Mouse (Mus musculus): ENCODE results near the gene Bco1. TPM values are rescaled to one million over a fixed set of nuclear protein-coding genes. Genes with fewer than 3 reads are reported as not detected.

Bco1 gene
- polyA plus RNA-seq, 1 experiment: 0.07 TPM

DNA sequence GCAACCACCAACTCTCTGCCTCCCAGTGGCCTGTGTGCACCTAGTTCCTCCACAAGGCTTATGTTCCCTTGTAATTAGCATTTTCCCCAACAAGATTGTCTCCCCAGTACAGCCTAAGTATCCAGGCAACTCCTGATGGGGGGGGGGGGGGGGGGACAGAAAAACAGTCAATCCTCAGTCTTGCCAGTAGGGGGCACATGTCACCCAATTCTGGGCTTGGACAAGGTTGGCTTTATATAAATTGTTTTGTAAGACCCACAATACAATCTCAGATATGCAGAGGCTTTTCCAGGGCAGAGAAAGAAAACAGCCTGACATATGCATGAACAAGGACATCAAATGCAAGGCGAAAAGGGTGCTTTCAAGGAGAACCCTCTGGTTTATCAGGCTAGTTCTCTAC is 25.9 kb upstream of the Bco1 start:
- no peak for DNase-seq
- Histone ChIP-seq H3K27me3 (ENCODE audit: control insufficient read depth, insufficient read depth, low read length) (no peaks in the 10 kb centered on the region), H3K4me1 (replicated peaks; ENCODE audit: control insufficient read depth, insufficient read depth, low read length) (no peaks in the 10 kb centered on the region), H3K27ac (ENCODE audit: control insufficient read depth, insufficient read depth, low read length) (no peak overlapping the region), H3K4me3 (ENCODE audit: control insufficient read depth, insufficient read depth, low read length) (no peak overlapping the region), H3K36me3 (ENCODE audit: control insufficient read depth, insufficient read depth, low read length) (no peaks in the 10 kb centered on the region)
- 92% methylated on average over 1 of the region's 1 CpGs for WGBS
- no peak for TF ChIP-seq POLR2A (IDR thresholded peaks at IDR 0.05; ENCODE audit: control insufficient read depth, extremely low read depth, insufficient read depth, low read length, poor library complexity)
- TF ChIP-seq CTCF (IDR thresholded peaks at IDR 0.05; ENCODE audit: borderline replicate concordance, control insufficient read depth, extremely low read depth, insufficient read depth, low read length, poor library complexity): no peak

DNA sequence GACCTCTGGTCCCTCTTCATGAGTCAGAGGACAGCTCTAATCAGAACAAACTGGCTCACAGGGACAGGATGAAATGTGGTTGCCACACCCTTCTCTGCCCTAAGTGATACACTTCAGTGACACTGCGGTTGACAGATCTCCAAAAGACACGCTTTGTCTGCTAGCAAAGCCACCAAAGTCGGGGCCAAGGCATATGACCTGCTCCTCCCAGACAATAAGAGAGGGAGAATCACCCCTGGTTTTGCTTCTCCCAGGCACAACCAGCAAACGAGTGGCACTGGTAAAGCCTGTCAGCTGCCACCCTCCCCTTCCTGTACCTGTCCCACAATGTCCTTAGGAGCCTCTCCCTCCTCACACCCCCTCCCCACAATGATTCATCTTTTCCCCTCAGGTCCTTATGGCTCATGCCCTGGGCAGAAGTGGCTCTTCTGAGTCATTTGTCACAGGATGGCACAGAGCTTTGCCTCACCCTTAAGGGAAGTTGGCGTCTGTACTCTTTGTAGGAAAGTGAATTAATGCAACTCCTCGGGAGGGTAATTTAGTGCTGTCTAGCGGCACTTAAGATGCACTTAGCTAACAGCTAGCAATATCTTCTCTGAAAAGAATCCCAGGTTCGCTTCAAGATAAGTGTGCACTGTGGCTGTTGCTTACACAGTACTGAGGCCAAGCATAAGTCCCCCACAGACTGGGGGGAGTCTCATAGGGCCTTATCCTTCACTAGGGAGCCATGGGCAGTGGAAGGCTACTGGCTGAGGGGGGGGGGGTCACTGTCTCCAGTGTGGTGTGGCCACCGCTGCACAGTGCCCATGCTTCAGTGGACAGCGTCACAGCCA is 21.1 kb upstream of the Bco1 start:
- Histone ChIP-seq H3K4me1 (replicated peaks; ENCODE audit: control insufficient read depth, insufficient read depth, low read length) (no peaks in the 10 kb centered on the region), H3K4me3 (ENCODE audit: control insufficient read depth, insufficient read depth, low read length) (no peak overlapping the region), H3K36me3 (ENCODE audit: control insufficient read depth, insufficient read depth, low read length) (no peaks in the 10 kb centered on the region), H3K27me3 (ENCODE audit: control insufficient read depth, insufficient read depth, low read length) (no peaks in the 10 kb centered on the region), H3K27ac (ENCODE audit: control insufficient read depth, insufficient read depth, low read length) (no peak overlapping the region)
- no peak for DNase-seq
- WGBS: 39% methylated on average over 10 of the region's 10 CpGs
- no peak for TF ChIP-seq POLR2A (IDR thresholded peaks at IDR 0.05; ENCODE audit: control insufficient read depth, extremely low read depth, insufficient read depth, low read length, poor library complexity)
- TF ChIP-seq CTCF (IDR thresholded peaks at IDR 0.05; ENCODE audit: borderline replicate concordance, control insufficient read depth, extremely low read depth, insufficient read depth, low read length, poor library complexity): no peak

DNA sequence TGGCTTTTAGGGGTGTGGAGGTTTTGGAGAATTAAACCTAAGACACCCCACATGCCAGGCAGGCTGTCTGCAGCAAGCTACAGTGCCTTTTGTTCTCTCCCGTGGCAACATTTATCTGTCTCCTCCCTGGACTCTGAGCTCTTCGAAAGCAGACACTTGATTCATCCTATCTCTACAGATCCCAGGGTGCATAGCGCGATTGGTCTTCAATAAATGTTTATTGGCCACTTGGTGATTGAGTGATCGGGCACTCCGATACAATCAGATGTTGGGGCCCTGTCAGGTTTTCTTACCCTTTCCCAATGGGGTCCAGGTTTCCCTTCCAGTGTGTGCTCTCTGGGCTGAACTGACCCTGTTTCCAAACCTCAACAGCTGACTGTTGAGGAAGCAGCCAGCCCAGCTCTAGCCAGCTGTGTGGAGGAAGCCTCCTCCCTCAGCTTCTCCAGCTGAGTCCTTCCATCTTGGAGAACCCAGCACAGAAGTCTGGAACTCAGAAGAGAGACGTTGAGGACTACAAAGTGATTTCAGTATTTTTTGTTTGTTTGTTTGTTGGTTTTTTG is 17.2 kb upstream of the Bco1 start:
- no peak overlapping the region for H3K4me3 ChIP-seq (ENCODE audit: control insufficient read depth, insufficient read depth, low read length)
- TF ChIP-seq POLR2A (IDR thresholded peaks at IDR 0.05; ENCODE audit: control insufficient read depth, extremely low read depth, insufficient read depth, low read length, poor library complexity) (no peak), CTCF (IDR thresholded peaks at IDR 0.05; ENCODE audit: borderline replicate concordance, control insufficient read depth, extremely low read depth, insufficient read depth, low read length, poor library complexity) (no peak)
- no peaks in the 10 kb centered on the region for H3K27me3 ChIP-seq (ENCODE audit: control insufficient read depth, insufficient read depth, low read length)
- no peaks in the 10 kb centered on the region for H3K36me3 ChIP-seq (ENCODE audit: control insufficient read depth, insufficient read depth, low read length)
- 87% methylated on average over 7 of the region's 7 CpGs for WGBS
- no peak overlapping the region for H3K27ac ChIP-seq (ENCODE audit: control insufficient read depth, insufficient read depth, low read length)
- H3K4me1 ChIP-seq (replicated peaks; ENCODE audit: control insufficient read depth, insufficient read depth, low read length): no peaks in the 10 kb centered on the region
- DNase-seq: no peak

DNA sequence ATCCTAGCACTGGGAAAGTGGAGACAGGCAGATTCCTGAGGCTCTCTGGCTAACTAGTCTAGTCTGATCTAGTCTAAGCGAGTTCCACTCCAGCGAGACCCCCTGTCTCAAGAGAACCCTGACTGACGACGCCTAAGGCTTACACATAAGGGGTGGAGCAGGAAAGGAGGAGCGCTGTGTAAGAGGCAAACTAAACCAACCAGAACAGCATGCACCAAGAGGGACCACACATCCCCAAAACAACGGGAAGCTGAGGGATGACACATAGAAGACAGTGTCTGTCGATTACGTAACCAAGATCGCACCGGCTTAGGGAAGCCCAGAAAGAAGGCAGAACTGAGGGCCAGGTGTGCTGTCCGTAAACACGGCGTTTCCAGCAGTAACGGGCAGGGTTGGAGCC is 16.0 kb upstream of the Bco1 start:
- H3K36me3 ChIP-seq (ENCODE audit: control insufficient read depth, insufficient read depth, low read length): no peaks in the 10 kb centered on the region
- TF ChIP-seq CTCF (IDR thresholded peaks at IDR 0.05; ENCODE audit: borderline replicate concordance, control insufficient read depth, extremely low read depth, insufficient read depth, low read length, poor library complexity) (no peak), POLR2A (IDR thresholded peaks at IDR 0.05; ENCODE audit: control insufficient read depth, extremely low read depth, insufficient read depth, low read length, poor library complexity) (no peak)
- H3K4me3 ChIP-seq (ENCODE audit: control insufficient read depth, insufficient read depth, low read length): no peak overlapping the region
- H3K27me3 ChIP-seq (ENCODE audit: control insufficient read depth, insufficient read depth, low read length): no peaks in the 10 kb centered on the region
- no peaks in the 10 kb centered on the region for H3K4me1 ChIP-seq (replicated peaks; ENCODE audit: control insufficient read depth, insufficient read depth, low read length)
- no peak overlapping the region for H3K27ac ChIP-seq (ENCODE audit: control insufficient read depth, insufficient read depth, low read length)
- no peak for DNase-seq
- WGBS: 87% methylated on average over 14 of the region's 14 CpGs

DNA sequence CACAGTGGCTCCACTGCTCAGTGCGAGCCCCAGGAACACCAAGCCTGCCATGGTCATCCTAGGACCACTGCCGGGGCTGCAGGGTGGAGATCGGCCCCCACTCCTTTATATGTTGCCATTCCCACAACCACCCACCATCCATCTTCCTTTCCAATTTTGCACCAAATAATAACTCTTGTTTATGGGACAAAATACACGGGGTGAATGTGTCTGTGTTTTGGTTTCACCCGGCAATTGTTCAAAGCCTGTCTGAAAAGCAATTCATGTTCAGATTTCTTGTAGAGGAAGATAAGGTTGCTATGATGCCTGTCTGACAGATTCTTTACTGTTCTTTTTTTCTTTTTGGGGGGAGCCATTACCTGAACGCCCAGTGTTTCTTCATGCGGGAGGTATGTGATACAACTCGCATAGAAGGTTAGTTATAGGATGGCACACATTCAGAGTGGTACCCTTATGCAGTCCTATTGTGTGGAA is 13.2 kb upstream of the Bco1 start, which contains the start of gene Pkd1l2:
TSS of gene Pkd1l2 (minus strand) at position 51 of the 474 bp plus-strand sequence.
- Histone ChIP-seq H3K4me3 (ENCODE audit: control insufficient read depth, insufficient read depth, low read length) (no peak within 1 kb of the TSS), H3K27me3 (ENCODE audit: control insufficient read depth, insufficient read depth, low read length) (no peaks in the 10 kb centered on the region), H3K4me1 (replicated peaks; ENCODE audit: control insufficient read depth, insufficient read depth, low read length) (no peaks in the 10 kb centered on the region), H3K36me3 (ENCODE audit: control insufficient read depth, insufficient read depth, low read length) (no peaks in the 10 kb centered on the region), H3K27ac (ENCODE audit: control insufficient read depth, insufficient read depth, low read length) (no peak within 1 kb of the TSS)
- TF ChIP-seq CTCF (IDR thresholded peaks at IDR 0.05; ENCODE audit: borderline replicate concordance, control insufficient read depth, extremely low read depth, insufficient read depth, low read length, poor library complexity): no peak
- no peak for TF ChIP-seq POLR2A (IDR thresholded peaks at IDR 0.05; ENCODE audit: control insufficient read depth, extremely low read depth, insufficient read depth, low read length, poor library complexity)
- no peak for DNase-seq
- WGBS: 78% methylated on average over 8 of the region's 8 CpGs

DNA sequence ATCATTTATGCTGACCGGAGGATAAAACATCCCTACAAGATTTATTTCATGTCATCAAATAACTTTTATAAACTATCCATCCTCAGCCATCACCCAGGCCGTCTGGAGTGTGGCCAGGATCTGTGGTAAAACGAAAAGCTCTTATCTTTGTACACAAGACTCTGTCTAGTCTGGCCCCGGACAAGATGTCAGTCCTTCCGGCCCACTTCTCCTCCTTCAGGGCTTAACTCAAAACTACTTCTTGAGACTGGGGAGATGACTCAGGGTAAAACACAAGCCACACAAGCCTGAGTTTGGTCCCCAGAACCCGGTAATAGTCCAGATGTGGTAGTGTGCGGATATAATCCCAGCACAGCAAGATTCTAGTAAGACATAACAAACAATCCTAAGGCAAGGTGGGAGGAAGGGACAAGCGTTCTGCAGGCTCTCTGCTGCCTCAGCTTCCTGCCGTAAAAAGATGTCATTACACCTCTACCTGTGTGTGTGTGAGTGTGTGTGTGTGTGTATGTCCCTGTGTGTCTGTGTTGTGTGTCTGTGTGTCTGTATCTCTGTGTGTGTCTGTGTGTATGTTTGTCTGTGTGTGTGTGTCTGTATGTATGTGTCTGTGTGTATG is 12.6 kb upstream of the Bco1 start:
- WGBS: 14% methylated on average over 9 of the region's 9 CpGs
- no peaks in the 10 kb centered on the region for H3K36me3 ChIP-seq (ENCODE audit: control insufficient read depth, insufficient read depth, low read length)
- H3K27ac ChIP-seq (ENCODE audit: control insufficient read depth, insufficient read depth, low read length): no peak overlapping the region
- no peak for TF ChIP-seq CTCF (IDR thresholded peaks at IDR 0.05; ENCODE audit: borderline replicate concordance, control insufficient read depth, extremely low read depth, insufficient read depth, low read length, poor library complexity)
- TF ChIP-seq POLR2A (IDR thresholded peaks at IDR 0.05; ENCODE audit: control insufficient read depth, extremely low read depth, insufficient read depth, low read length, poor library complexity): no peak
- H3K4me1 ChIP-seq (replicated peaks; ENCODE audit: control insufficient read depth, insufficient read depth, low read length): no peaks in the 10 kb centered on the region
- no peak for DNase-seq
- no peak overlapping the region for H3K4me3 ChIP-seq (ENCODE audit: control insufficient read depth, insufficient read depth, low read length)
- no peaks in the 10 kb centered on the region for H3K27me3 ChIP-seq (ENCODE audit: control insufficient read depth, insufficient read depth, low read length)
